In the genomic region with DNA sequence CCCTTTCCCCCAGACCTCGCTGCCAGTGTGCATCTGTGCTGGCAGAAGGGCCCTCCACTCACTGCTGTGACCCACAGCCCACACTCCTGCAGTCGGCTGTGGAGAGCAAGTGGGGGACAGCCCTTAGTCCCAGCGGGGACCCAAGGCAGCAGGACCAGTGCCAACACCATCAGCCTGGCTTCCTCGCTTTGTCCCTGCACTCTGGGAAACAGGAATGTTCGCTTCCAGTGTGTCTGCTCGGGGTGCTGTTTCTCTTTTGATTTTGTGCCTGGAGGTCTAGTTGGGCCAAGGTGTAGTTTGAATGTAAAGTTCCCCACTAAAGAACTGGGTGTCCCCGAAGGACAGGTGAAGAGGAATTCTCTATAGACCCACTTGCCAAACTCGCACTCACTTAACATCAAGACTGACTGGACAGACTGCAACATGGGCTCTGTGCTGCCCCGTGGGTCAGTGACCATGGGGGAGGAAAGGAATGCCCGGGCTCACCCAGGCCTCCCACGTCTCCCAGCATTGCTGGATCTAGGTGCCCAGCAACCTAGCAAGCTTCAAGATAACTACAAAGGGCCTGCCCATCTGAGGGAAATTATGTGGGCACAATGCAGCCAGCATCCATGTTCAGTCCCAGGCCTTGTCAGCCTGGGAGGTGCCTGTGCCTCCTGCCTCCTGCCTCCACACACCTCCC, we compare ENCODE assay signal across 1 mouse cellular context.
TF ChIP-seq lines count a peak whose summit lies in the region.

No protein-coding gene starts in this region.

TF ChIP-seq in ES-E14, 5 proteins besides CTCF, POLR2A, EP300 and RAD21 (continued from another document):
- TF ChIP-seq MAFK (IDR thresholded peaks at IDR 0.05; ENCODE audit: insufficient read depth, low read depth, low read length) (no peak), HCFC1 (IDR thresholded peaks at IDR 0.05; ENCODE audit: borderline replicate concordance, insufficient read depth, low read length) (no peak), ZNF384 (IDR thresholded peaks at IDR 0.05; ENCODE audit: low read depth, low read length) (no peak), CHD2 (IDR thresholded peaks at IDR 0.05; ENCODE audit: low read depth, low read length) (no peak)
TF ChIP-seq in ES-E14: peak in this region for 0.
